Mouse (Mus musculus) lung, embryonic 15.5 days (tissue): Measurements from ENCODE around the gene Slc25a36. TPM values are rescaled to one million over a fixed set of nuclear protein-coding genes. Genes with fewer than 3 reads are reported as not detected.

Experiments
- ATAC-seq: fragments of 200-750 bp; cut with Nextera tagmentation; 2 replicates; pipeline ENCODE4 v1.8.0; 2017; ENCODE audit warnings: moderate number of reproducible peaks, borderline replicate concordance; ENCODE audit not compliant: low FRiP score, low TSS enrichment; ENCODE audit errors: extremely low read depth
- H3K27ac ChIP-seq: fragments of 300-500 bp; sonication (generic); 2 replicates; pipeline ENCODE4 v1.5.1; 2015; ENCODE audit warnings: moderate library complexity, mild to moderate bottlenecking, inconsistent platforms
- H3K27me3 ChIP-seq: fragments of 300-500 bp; sonication (generic); 2 replicates; pipeline ENCODE4 v1.6.1; 2015; ENCODE audit warnings: inconsistent platforms
- H3K36me3 ChIP-seq: fragments of 300-500 bp; sonication (generic); 2 replicates; pipeline ENCODE4 v1.6.1; 2015; ENCODE audit warnings: inconsistent platforms
- H3K4me1 ChIP-seq: fragments of 300-500 bp; sonication (generic); 2 replicates; pipeline ENCODE4 v1.6.1; 2015; ENCODE audit warnings: inconsistent platforms
- H3K4me2 ChIP-seq: fragments of 300-500 bp; sonication (generic); 2 replicates; pipeline ENCODE4 v1.6.1; 2015; ENCODE audit warnings: inconsistent platforms, mild to moderate bottlenecking, moderate library complexity
- H3K4me3 ChIP-seq: fragments of 300-500 bp; sonication (generic); 2 replicates; pipeline ENCODE4 v1.5.1; 2015; ENCODE audit warnings: mild to moderate bottlenecking, inconsistent platforms
- H3K9ac ChIP-seq: fragments of 300-500 bp; sonication (generic); 2 replicates; pipeline ENCODE4 v1.6.1; 2015; ENCODE audit warnings: inconsistent platforms
- H3K9me3 ChIP-seq: fragments of 300-500 bp; sonication (generic); 2 replicates; pipeline ENCODE4 v1.6.1; 2016; ENCODE audit warnings: inconsistent platforms
- WGBS: fragments of 180-500 bp; shearing (Covaris S2); methylation state at CpG from one replicate; pipeline ENCODE4 v1.1.7; 2015; 5-methylcytosine and 5-hydroxymethylcytosine counted together
- polyA plus RNA-seq: library from polyadenylated mRNA; unstranded; fragments of >200 nt; fragmentation: Nextera tagmentation; extraction: Ambion mirVana; gene quantifications from 2 replicates; pipeline ENCODE4 v1.2.1, GENCODE M21; 2015

Gene Slc25a36
- 74.0 and 77.7 TPM in 2 replicates for polyA plus RNA-seq

DNA sequence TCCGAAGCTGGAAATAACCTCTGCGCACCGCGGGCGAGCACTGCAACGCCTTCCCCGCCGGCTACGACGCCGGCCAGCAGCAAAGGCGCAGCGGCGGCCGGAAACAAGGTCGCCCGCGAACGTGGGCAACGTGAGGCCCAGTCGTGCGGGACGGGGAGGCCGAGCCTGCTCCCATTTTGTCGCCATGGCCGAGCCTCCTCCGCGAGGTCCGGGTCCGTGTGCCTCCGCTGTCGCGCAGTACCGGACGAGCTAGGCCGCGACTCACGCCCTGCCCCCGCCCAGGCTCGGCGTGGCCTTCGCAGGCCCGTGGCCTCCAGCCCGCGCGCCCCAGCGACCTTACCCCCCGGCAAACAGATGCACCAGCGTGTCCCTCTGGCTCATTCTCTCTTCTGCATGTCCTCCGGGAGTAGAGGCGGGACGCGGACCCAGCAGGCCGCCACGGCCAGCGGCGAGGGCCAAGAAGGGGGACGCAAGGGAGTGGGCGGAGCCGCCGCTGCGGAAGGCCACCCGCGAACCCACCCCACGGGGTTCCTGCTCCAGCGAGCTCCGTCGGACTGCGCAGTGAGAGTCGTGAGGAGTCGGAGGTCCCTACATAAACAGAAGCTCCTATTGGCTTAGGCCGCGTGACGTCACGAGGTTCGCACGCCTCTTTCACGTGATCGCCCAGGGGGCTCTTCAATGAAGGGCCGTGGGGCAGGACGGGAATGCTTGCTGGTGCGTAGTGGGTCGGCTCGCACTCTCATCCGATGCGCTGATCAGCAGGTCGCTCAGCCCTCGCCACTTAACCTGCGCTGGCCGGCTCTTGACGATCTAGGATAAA lies at the start of gene Slc25a36:
Gene Slc25a36, minus strand, starts transcription at position 587 of the 820 bp plus-strand sequence.
- H3K27me3 ChIP-seq = no peaks in the 10 kb centered on the region
- under 1% methylated on average over 91 of the region's 91 CpGs for WGBS

DNA sequence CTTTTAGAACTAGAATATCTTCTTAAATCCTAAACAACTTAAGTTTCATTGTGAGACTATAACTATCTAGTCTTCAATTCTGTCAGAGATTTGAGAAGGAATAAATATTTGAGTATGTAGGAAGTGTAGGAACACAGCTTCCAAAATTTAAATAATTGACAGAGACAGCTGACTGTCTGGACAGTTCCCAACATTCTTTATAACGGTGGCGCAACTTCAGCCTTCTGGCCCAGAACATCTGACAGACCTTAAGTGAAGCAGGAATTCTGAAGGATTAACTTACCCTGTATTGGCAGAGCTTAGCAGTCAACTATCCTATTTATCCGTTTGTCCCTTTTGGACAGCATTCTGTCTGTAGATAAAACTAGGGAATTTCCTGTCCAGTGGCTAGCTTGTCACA lies 47.5 kb upstream of the Slc25a36 start:
- WGBS = 44% methylated on average over 3 of the region's 3 CpGs
- H3K4me1 ChIP-seq = peaks cover 3% of the 10 kb centered on the region; the same call in 1 of the 2 replicates
- H3K27ac ChIP-seq = no peak overlapping the region
- H3K4me3 ChIP-seq = no peak overlapping the region
- H3K27me3 ChIP-seq = no peaks in the 10 kb centered on the region
- H3K9ac ChIP-seq = no peak overlapping the region
- H3K9me3 ChIP-seq = no peaks in the 10 kb centered on the region
- no peaks in the 10 kb centered on the region for H3K36me3 ChIP-seq
- no peak overlapping the region for H3K4me2 ChIP-seq
- no peak for ATAC-seq

More for the DNA sequence above, at the start of gene Slc25a36:
- Histone ChIP-seq H3K4me3 (peak within 1 kb of the TSS; percentile 95), H3K9me3 (no peaks in the 10 kb centered on the region), H3K4me1 (peaks cover 13% of the 10 kb centered on the region), H3K9ac (peak within 1 kb of the TSS; percentile 94), H3K36me3 (no peaks in the 10 kb centered on the region), H3K4me2 (peak within 1 kb of the TSS; percentile 78), H3K27ac (peak within 1 kb of the TSS; percentile 94)
- ATAC-seq = peak; percentile 99

DNA sequence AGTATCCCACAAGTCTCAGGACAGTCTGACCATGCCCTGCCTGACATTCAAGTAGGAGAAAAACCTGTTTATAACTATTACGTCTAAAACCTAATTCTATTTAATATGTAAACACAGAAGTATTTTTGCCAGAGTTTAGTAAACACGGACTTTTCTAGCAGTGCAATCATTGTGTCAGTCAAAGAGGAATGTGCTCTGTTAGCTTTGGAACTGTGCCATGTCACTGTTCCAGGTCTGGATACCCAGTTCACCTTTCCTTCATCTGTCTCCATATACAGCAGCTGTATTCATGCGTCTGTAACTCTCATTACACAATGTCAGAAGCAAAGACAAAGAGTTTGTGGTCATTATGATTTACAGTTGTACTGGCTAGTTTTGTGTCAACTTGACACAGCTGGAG lies 45.0 kb upstream of the Slc25a36 start:
- H3K4me1 ChIP-seq = peaks cover 3% of the 10 kb centered on the region; the same call in 1 of the 2 replicates
- H3K4me3 ChIP-seq = no peak overlapping the region
- H3K27me3 ChIP-seq = no peaks in the 10 kb centered on the region
- no peak for ATAC-seq
- no peak overlapping the region for H3K9ac ChIP-seq
- no peaks in the 10 kb centered on the region for H3K9me3 ChIP-seq
- H3K4me2 ChIP-seq = no peak overlapping the region
- no peaks in the 10 kb centered on the region for H3K36me3 ChIP-seq
- peak overlapping the region; percentile 37 for H3K27ac ChIP-seq
- WGBS = 25% methylated on average over 3 of the region's 3 CpGs

DNA sequence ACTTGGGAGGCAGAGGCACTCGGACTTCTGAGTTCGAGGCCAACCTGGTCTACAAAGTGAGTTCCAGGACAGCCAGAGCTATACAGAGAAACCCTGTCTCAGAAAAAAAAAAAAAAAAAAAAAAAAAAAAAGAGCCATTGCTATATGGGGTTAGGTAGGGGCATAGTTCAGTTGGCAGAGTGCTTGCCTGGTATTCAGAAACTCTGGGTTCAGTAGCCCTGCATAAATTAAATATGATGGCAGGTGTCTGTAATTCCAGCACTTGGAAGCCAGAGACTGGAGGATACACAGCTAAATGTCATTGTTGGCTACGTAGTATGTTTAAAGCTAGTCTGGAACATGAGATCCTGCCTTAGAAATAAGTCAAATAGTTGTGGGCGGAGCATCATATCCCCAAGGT lies 44.0 kb upstream of the Slc25a36 start:
- Histone ChIP-seq H3K27me3 (no peaks in the 10 kb centered on the region), H3K36me3 (no peaks in the 10 kb centered on the region), H3K9ac (no peak overlapping the region), H3K4me3 (no peak overlapping the region), H3K4me1 (peaks cover 3% of the 10 kb centered on the region; the same call in 1 of the 2 replicates), H3K9me3 (no peaks in the 10 kb centered on the region), H3K27ac (peak overlapping the region; percentile 37; the same call in 1 of the 2 replicates), H3K4me2 (no peak overlapping the region)
- ATAC-seq = no peak
- WGBS = 73% methylated on average over 4 of the region's 4 CpGs

DNA sequence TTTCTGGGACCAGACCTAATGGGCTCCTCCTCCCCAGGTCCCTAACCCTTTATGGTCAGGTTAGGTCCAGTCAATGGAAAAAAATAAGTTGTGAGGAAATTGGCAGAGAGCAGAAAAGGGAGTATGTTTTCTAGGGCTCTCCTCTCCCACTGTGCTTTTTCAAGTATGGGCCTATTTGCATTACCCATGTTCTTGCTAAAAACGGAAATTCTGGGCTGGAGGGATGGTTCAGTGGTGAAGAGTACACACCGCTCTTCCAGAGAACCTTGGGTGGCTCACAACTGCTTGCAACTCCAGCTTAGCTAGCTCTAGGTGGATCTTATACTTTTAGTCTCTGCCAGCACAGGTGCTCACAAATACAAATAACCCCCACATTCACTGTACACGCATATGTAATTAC lies 42.0 kb upstream of the Slc25a36 start:
- Histone ChIP-seq H3K4me2 (no peak overlapping the region), H3K4me3 (no peak overlapping the region), H3K9me3 (no peaks in the 10 kb centered on the region), H3K9ac (no peak overlapping the region), H3K36me3 (no peaks in the 10 kb centered on the region), H3K4me1 (peaks cover 3% of the 10 kb centered on the region; the same call in 1 of the 2 replicates), H3K27me3 (no peaks in the 10 kb centered on the region), H3K27ac (no peak overlapping the region)
- 71% methylated on average over 3 of the region's 3 CpGs for WGBS
- ATAC-seq = no peak

DNA sequence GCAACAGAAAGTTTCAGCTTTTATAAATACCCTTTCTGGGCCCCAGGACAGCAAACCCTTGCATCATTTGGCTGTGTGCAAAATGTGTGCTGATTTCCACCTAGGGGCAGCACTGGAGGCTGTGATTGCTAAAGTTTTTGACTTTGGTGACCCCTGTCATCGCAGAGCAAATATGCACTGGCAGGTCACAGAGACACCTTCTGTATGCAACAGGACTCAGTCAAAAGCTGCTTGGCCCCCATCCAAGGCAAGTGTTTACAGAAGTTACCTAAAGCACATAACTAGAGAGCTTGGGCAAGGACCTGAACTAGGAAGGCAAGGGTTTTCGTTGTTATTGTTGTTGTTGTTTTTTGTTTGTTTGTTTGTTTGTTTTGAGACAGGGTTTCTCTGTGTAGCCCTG lies 36.3 kb upstream of the Slc25a36 start:
- Histone ChIP-seq H3K27ac (no peak overlapping the region), H3K4me2 (no peak overlapping the region), H3K27me3 (no peaks in the 10 kb centered on the region), H3K9ac (no peak overlapping the region), H3K36me3 (no peaks in the 10 kb centered on the region), H3K4me3 (no peak overlapping the region), H3K4me1 (peaks cover 4% of the 10 kb centered on the region; the same call in 1 of the 2 replicates), H3K9me3 (no peaks in the 10 kb centered on the region)
- peak; percentile 27; the same call in 1 of the 2 replicates for ATAC-seq
- 40% methylated on average over 2 of the region's 2 CpGs for WGBS

DNA sequence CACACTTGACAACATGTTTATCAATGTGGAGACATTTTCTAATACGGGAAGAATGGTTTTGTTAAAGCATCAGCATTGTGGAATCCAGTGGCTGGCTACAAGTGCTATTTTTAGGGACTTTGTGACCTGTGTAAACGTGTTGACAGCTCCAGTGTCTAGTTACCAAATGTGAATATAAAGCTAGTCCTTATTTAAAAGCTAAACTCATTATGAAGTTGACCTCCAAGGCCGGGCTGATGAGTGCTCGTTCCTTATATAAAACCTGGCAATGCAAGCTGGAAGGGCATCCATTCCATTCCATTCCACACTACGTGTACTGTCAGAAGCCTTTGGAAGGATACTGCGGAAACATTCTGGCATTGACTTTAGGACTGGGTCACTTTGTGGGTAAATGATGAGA lies 34.4 kb upstream of the Slc25a36 start:
- no peaks in the 10 kb centered on the region for H3K9me3 ChIP-seq
- H3K4me3 ChIP-seq = no peak overlapping the region
- no peaks in the 10 kb centered on the region for H3K36me3 ChIP-seq
- no peak overlapping the region for H3K9ac ChIP-seq
- no peak overlapping the region for H3K27ac ChIP-seq
- H3K4me2 ChIP-seq = no peak overlapping the region
- H3K4me1 ChIP-seq = peaks cover 4% of the 10 kb centered on the region; the same call in 1 of the 2 replicates
- H3K27me3 ChIP-seq = no peaks in the 10 kb centered on the region
- 68% methylated on average over 6 of the region's 6 CpGs for WGBS
- ATAC-seq = no peak

DNA sequence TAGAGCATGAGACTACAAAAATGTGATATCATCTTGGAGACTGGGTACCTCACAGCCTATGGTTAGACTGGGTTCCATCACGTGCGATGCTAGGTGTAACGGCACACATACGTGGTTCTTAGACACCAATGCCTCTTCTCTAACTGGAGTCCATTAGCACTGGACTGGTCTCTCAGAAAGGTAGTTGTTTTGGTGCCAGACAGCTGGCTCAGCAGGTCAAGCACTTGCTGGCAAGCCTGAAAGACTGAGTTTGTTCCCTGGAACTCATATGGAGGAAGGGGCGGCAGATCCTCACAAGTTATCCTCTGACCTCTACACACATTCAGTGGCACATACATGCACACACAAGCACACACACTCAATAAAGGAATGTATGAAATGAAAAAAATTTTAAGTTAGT lies 32.5 kb upstream of the Slc25a36 start:
- Histone ChIP-seq H3K36me3 (no peaks in the 10 kb centered on the region), H3K27ac (no peak overlapping the region), H3K9me3 (no peaks in the 10 kb centered on the region), H3K4me1 (peaks cover 4% of the 10 kb centered on the region; the same call in 1 of the 2 replicates), H3K4me2 (no peak overlapping the region), H3K9ac (no peak overlapping the region), H3K27me3 (no peaks in the 10 kb centered on the region), H3K4me3 (no peak overlapping the region)
- ATAC-seq = no peak
- WGBS = 91% methylated on average over 5 of the region's 5 CpGs

DNA sequence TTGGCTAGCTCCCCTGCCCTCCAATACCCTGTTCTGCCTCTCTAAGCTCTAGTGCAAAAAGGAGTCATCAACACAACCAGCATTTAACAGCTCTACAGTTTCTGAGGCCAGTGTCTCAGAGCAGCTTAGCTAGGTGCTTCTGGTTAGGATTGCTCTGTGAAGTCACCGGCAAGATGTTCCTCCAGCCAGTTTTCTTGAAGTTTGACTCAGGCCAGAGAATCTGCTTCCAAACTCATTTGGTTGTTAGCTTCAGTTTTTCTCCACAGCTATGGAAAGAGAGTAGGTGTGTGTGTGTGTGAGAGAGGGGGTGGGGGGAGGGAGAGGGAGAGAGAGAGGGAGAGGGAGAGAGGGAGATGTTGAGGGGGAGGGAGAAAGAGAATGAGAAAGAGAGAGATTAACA lies 31.6 kb upstream of the Slc25a36 start:
- no peaks in the 10 kb centered on the region for H3K9me3 ChIP-seq
- no peak for ATAC-seq
- WGBS = 93% methylated on average over 1 of the region's 1 CpGs

DNA sequence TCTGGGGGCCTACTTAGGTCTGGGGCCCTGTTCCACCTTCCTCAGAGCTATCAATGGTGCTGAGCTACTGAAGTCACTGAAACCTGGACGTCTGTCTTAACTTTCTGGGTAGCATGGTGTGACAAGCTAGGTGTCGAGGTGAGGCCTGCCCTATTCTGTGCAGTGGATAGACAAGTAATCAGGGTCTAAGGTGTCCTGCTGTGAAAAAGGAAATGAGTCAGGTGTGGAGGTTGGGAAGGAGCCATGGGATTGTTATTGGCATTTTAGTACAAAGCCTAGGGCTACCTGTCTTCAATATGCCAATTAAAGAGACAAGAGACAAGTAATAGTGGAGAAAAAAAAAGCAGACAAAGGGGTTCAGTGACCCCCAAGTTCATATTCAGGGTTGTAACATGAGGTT lies 30.8 kb upstream of the Slc25a36 start:
- no peak overlapping the region for H3K4me2 ChIP-seq
- H3K4me3 ChIP-seq = no peak overlapping the region
- ATAC-seq = no peak
- no peak overlapping the region for H3K27ac ChIP-seq
- WGBS = 49% methylated on average over 2 of the region's 2 CpGs
- H3K4me1 ChIP-seq = no peaks in the 10 kb centered on the region
- H3K9me3 ChIP-seq = no peaks in the 10 kb centered on the region
- no peaks in the 10 kb centered on the region for H3K27me3 ChIP-seq
- H3K36me3 ChIP-seq = no peaks in the 10 kb centered on the region
- no peak overlapping the region for H3K9ac ChIP-seq

More for the DNA sequence above, 31.6 kb upstream of the Slc25a36 start:
- no peak overlapping the region for H3K4me3 ChIP-seq
- H3K27me3 ChIP-seq = no peaks in the 10 kb centered on the region
- no peak overlapping the region for H3K9ac ChIP-seq
- no peak overlapping the region for H3K27ac ChIP-seq
- H3K36me3 ChIP-seq = no peaks in the 10 kb centered on the region
- H3K4me1 ChIP-seq = peaks cover 4% of the 10 kb centered on the region; the same call in 1 of the 2 replicates
- H3K4me2 ChIP-seq = no peak overlapping the region

DNA sequence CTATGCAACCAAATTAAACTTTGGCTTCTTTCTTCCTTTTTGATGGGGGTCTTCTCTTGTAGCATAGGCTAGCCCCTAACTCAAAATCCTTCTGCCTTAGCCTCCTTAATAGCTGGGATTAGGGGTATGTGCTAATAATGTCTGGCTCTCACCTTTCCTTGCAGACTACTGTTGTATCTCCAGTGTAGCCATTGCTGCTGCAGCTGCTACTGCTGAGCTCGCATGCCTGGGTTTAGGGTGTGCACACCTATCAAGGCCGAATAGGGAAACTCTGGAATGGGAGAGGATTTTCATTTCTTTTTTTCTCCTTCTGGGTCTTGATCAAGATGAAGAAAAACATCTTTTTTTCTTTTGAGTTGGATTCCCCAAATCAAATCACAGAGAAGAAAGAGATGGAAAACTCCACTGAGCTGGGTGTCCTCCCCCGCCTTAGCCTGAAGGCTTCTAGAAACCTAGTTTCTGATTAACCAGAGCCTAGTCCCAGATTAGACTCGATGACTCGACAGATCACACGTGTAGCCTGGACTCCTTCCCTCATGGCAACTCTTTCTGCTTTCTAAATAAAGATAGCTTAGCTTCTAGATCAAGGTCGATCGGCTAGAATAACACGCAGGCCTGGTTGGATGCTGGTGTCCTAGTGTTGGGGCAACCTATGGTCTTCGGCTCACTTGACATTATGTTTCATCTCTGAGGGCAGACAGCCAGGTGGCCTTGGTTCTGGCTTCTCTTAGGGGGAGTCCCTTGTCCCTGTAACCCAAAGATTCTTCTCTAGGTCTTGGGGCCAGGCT lies 29.4 kb upstream of the Slc25a36 start:
- no peak for ATAC-seq
- Histone ChIP-seq H3K27ac (no peak overlapping the region), H3K9ac (no peak overlapping the region), H3K36me3 (no peaks in the 10 kb centered on the region), H3K27me3 (no peaks in the 10 kb centered on the region), H3K9me3 (no peaks in the 10 kb centered on the region), H3K4me1 (no peaks in the 10 kb centered on the region), H3K4me3 (no peak overlapping the region), H3K4me2 (no peak overlapping the region)
- 74% methylated on average over 10 of the region's 10 CpGs for WGBS

DNA sequence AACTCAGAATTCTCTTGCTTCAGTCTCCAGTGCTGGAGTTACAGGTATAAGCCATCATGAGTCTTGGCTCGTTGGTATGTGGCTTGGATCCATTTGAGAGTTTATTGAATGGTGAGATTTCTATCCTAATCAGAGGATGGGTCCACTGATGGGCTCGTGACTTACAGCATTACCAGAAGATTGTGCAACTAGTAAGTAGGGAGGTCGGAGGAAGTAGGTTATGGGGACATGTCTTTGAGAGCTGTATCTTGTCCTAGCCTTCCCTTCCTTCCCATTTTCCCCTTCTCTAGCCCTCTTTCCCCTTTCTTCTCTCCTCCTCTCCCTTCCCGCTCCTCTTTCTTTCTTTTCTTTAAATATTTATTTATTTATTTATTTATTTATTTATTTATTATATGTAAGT lies 26.7 kb upstream of the Slc25a36 start:
- ATAC-seq = no peak
- Histone ChIP-seq H3K4me1 (no peaks in the 10 kb centered on the region), H3K9ac (no peak overlapping the region), H3K9me3 (no peaks in the 10 kb centered on the region), H3K4me3 (no peak overlapping the region), H3K36me3 (no peaks in the 10 kb centered on the region), H3K4me2 (no peak overlapping the region), H3K27ac (no peak overlapping the region), H3K27me3 (no peaks in the 10 kb centered on the region)
- WGBS = 77% methylated on average over 4 of the region's 4 CpGs
